Mouse (Mus musculus) limb, embryonic 15.5 days (tissue): ENCODE measurements around the gene Nop2. TPM values are rescaled to one million over a fixed set of nuclear protein-coding genes. Genes with fewer than 3 reads are reported as not detected.

Source experiments
- ATAC-seq: fragments of 200-750 bp; cut with Nextera tagmentation; 2 replicates; pipeline ENCODE4 v1.8.0; 2017; ENCODE audit warnings: low read depth, moderate TSS enrichment; ENCODE audit not compliant: insufficient number of reproducible peaks, low FRiP score, low TSS enrichment
- H3K27ac ChIP-seq: fragments of 300-500 bp; sonication (generic); 2 replicates; pipeline ENCODE4 v1.5.1; 2015; ENCODE audit warnings: moderate library complexity, mild to moderate bottlenecking, inconsistent platforms
- H3K27me3 ChIP-seq: fragments of 300-500 bp; sonication (generic); 2 replicates; pipeline ENCODE4 v1.6.1; 2015; ENCODE audit warnings: inconsistent platforms
- H3K36me3 ChIP-seq: fragments of 300-500 bp; sonication (generic); 2 replicates; pipeline ENCODE4 v1.6.1; 2015; ENCODE audit warnings: inconsistent platforms
- H3K4me1 ChIP-seq: fragments of 300-500 bp; sonication (generic); 2 replicates; pipeline ENCODE4 v1.6.1; 2015; ENCODE audit warnings: inconsistent platforms
- H3K4me2 ChIP-seq: fragments of 300-500 bp; sonication (generic); 2 replicates; pipeline ENCODE4 v1.6.1; 2015; ENCODE audit warnings: mild to moderate bottlenecking, inconsistent platforms
- H3K4me3 ChIP-seq: fragments of 300-500 bp; sonication (generic); 2 replicates; pipeline ENCODE4 v1.5.1; 2015; ENCODE audit warnings: mild to moderate bottlenecking, inconsistent platforms
- H3K9ac ChIP-seq: fragments of 300-500 bp; sonication (generic); 2 replicates; pipeline ENCODE4 v1.6.1; 2015; ENCODE audit warnings: inconsistent platforms
- H3K9me3 ChIP-seq: fragments of 300-500 bp; sonication (generic); 2 replicates; pipeline ENCODE4 v1.6.1; 2016; ENCODE audit warnings: inconsistent platforms
- whole genome bisulfite sequencing: fragments of 180-500 bp; shearing (Covaris S2); methylation state at CpG from one replicate; pipeline ENCODE4 v1.1.7; 2015; 5-methylcytosine and 5-hydroxymethylcytosine counted together
- microRNA-seq: library from miRNA; unstranded; fragments of <30 nt; microRNA quantifications from one replicate; pipeline ENCODE4, GENCODE M21; 2016
- polyA plus RNA-seq: library from polyadenylated mRNA; unstranded; fragments of >200 nt; fragmentation: Nextera tagmentation; extraction: Ambion mirVana; gene quantifications from 2 replicates; pipeline ENCODE4 v1.2.1, GENCODE M21; 2015

Nop2 gene
- polyA plus RNA-seq, 1 experiment from 2014 or later = 54.4 TPM

- under 1% methylated on average over 54 of the region's 54 CpGs for WGBS
- H3K4me2 ChIP-seq = peak within 1 kb of the TSS; percentile 67
- peaks cover 51% of the 10 kb centered on the region for H3K36me3 ChIP-seq
- peak within 1 kb of the TSS; percentile 63 for H3K9ac ChIP-seq
- H3K4me1 ChIP-seq = peaks cover 11% of the 10 kb centered on the region
- peak within 1 kb of the TSS; percentile 99 for H3K27ac ChIP-seq
- no peaks in the 10 kb centered on the region for H3K27me3 ChIP-seq
- no peaks in the 10 kb centered on the region for H3K9me3 ChIP-seq
- H3K4me3 ChIP-seq = peak within 1 kb of the TSS; percentile 74
- ATAC-seq = peak; percentile 96
These were observed 59.8 kb downstream of the Nop2 start, which contains the start of the genes Ncapd2 and Mrpl51 for GRCm38 (mm10) chr6:125191332-125192015. TSS of gene Ncapd2 (minus strand) at chr6:125191701. TSS of gene Mrpl51 (plus strand) at chr6:125191801.

GRCm38 (mm10) chr6:125192016-125192714 is 60.5 kb downstream of the Nop2 start:
- H3K4me2 ChIP-seq = peak overlapping the region; percentile 67
- peaks cover 11% of the 10 kb centered on the region for H3K4me1 ChIP-seq
- under 1% methylated on average over 34 of the region's 34 CpGs for WGBS
- peak overlapping the region; percentile 63 for H3K9ac ChIP-seq
- no peaks in the 10 kb centered on the region for H3K27me3 ChIP-seq
- H3K27ac ChIP-seq = peak overlapping the region; percentile 99
- peaks cover 44% of the 10 kb centered on the region for H3K36me3 ChIP-seq
- peak; percentile 92 for ATAC-seq
- H3K4me3 ChIP-seq = peak overlapping the region; percentile 74
- H3K9me3 ChIP-seq = no peaks in the 10 kb centered on the region

- no peak for ATAC-seq
- WGBS = 38% methylated on average over 5 of the region's 5 CpGs
These were observed 61.1 kb downstream of the Nop2 start for GRCm38 (mm10) chr6:125192841-125193240.

GRCm38 (mm10) chr6:125193390-125193789 is 61.7 kb downstream of the Nop2 start:
- Histone ChIP-seq H3K4me3 (no peak overlapping the region), H3K27ac (no peak overlapping the region), H3K9me3 (no peaks in the 10 kb centered on the region), H3K4me1 (peaks cover 11% of the 10 kb centered on the region), H3K27me3 (no peaks in the 10 kb centered on the region), H3K4me2 (no peak overlapping the region), H3K9ac (no peak overlapping the region), H3K36me3 (peaks cover 31% of the 10 kb centered on the region)
- ATAC-seq = no peak
- 58% methylated on average over 7 of the region's 7 CpGs for WGBS

More at GRCm38 (mm10) chr6:125192841-125193240, 61.1 kb downstream of the Nop2 start:
- no peaks in the 10 kb centered on the region for H3K27me3 ChIP-seq
- peak overlapping the region; percentile 99 for H3K27ac ChIP-seq
- H3K4me3 ChIP-seq = peak overlapping the region; percentile 74
- peaks cover 37% of the 10 kb centered on the region for H3K36me3 ChIP-seq
- H3K9me3 ChIP-seq = no peaks in the 10 kb centered on the region
- peak overlapping the region; percentile 63 for H3K9ac ChIP-seq
- peaks cover 11% of the 10 kb centered on the region for H3K4me1 ChIP-seq
- H3K4me2 ChIP-seq = peak overlapping the region; percentile 67

Small RNAs within 50 kb of the gene (microRNA-seq; reads per million reads assigned to microRNA genes)
- not detected for gene Mir7045

Other genes starting within 250 kb of the Nop2 start
- gene Cd4, start 243.7 kb upstream of the Nop2 start, polyA plus RNA-seq = 0.24 and 0.31 TPM in 2 replicates
- gene Lag3, start 220.2 kb upstream of the Nop2 start, polyA plus RNA-seq = 2.3 TPM in 2 replicates
- 241 and 331 TPM in 2 replicates for gene Ptms, start 211.8 kb upstream of the Nop2 start, polyA plus RNA-seq
- gene Mlf2, start 200.5 kb upstream of the Nop2 start, polyA plus RNA-seq = 352 and 365 TPM in 2 replicates
- gene Cops7a, start 166.4 kb upstream of the Nop2 start, polyA plus RNA-seq = 146 and 160 TPM in 2 replicates
- gene Pianp, start 135.2 kb upstream of the Nop2 start, polyA plus RNA-seq = 20.8 and 21.3 TPM in 2 replicates
- 16.9 and 17.9 TPM in 2 replicates for gene Zfp384, start 122.8 kb upstream of the Nop2 start, polyA plus RNA-seq
- 141 and 146 TPM in 2 replicates for gene Ing4, start 92.1 kb upstream of the Nop2 start, polyA plus RNA-seq
- 9.9 and 12.4 TPM in 2 replicates for gene Acrbp, start 82.2 kb upstream of the Nop2 start, polyA plus RNA-seq
- 6.5 and 6.6 TPM in 2 replicates for gene Lpar5, start 64.0 kb upstream of the Nop2 start, polyA plus RNA-seq
- 66.7 TPM in 2 replicates for gene Chd4, start 35.9 kb upstream of the Nop2 start, polyA plus RNA-seq
- gene Iffo1, start 13.3 kb downstream of the Nop2 start, polyA plus RNA-seq = 26.6 and 46.8 TPM in 2 replicates
- 1,547 and 1,728 TPM in 2 replicates for gene Gapdh, start 34.6 kb downstream of the Nop2 start, polyA plus RNA-seq
- 86.4 and 87.0 TPM in 2 replicates for gene Ncapd2, start 59.8 kb downstream of the Nop2 start, polyA plus RNA-seq
- gene Mrpl51, start 59.9 kb downstream of the Nop2 start, polyA plus RNA-seq = 210 and 220 TPM in 2 replicates
- gene Vamp1, start 83.6 kb downstream of the Nop2 start, polyA plus RNA-seq = 4.8 and 4.9 TPM in 2 replicates
- 4.9 and 5.7 TPM in 2 replicates for gene Tapbpl, start 100.0 kb downstream of the Nop2 start, polyA plus RNA-seq
- 1.5 and 3.2 TPM in 2 replicates for gene Cd27, start 105.1 kb downstream of the Nop2 start, polyA plus RNA-seq
- gene Tuba3a, start 154.1 kb downstream of the Nop2 start, polyA plus RNA-seq = 0.34 TPM in 1 of 2 replicates, not detected in the other
- 47.0 and 50.5 TPM in 2 replicates for gene Ltbr, start 182.0 kb downstream of the Nop2 start, polyA plus RNA-seq
- gene Scnn1a, start 188.8 kb downstream of the Nop2 start, polyA plus RNA-seq = 5.2 and 5.3 TPM in 2 replicates
- gene Tnfrsf1a, start 217.5 kb downstream of the Nop2 start, polyA plus RNA-seq = 95.6 and 98.8 TPM in 2 replicates
- gene Plekhg6, start 248.9 kb downstream of the Nop2 start, polyA plus RNA-seq = 4.2 and 4.5 TPM in 2 replicates